Mouse (Mus musculus) hindbrain, postnatal 0 days (tissue): ENCODE measurements around the gene Cars2. TPM values are rescaled to one million over a fixed set of nuclear protein-coding genes. Genes with fewer than 3 reads are reported as not detected.

ENCODE experiments used
- ATAC-seq: fragments of 200-750 bp; cut with Nextera tagmentation; 2 replicates; pipeline ENCODE4 v1.8.0; 2017; ENCODE audit warnings: mild to moderate bottlenecking, moderate TSS enrichment, moderate library complexity
- DNase-seq: peaks from one replicate; pipeline ENCODE4 v3.0.0-alpha.2; 2015; ENCODE audit warnings: low spot score
- H3K27ac ChIP-seq: fragments of 300-500 bp; sonication (generic); 2 replicates; pipeline ENCODE4 v1.5.1; 2014; ENCODE audit warnings: mild to moderate bottlenecking
- H3K27me3 ChIP-seq: fragments of 300-500 bp; sonication (generic); 2 replicates; pipeline ENCODE4 v1.6.1; 2014; ENCODE audit warnings: low read length, mixed read lengths; ENCODE audit not compliant: insufficient read depth
- H3K36me3 ChIP-seq: fragments of 300-500 bp; sonication (generic); 2 replicates; pipeline ENCODE4 v1.6.1; 2014; ENCODE audit warnings: low read length, mixed read lengths; ENCODE audit not compliant: insufficient read depth
- H3K4me1 ChIP-seq: fragments of 300-500 bp; sonication (generic); 2 replicates; pipeline ENCODE4 v1.6.1; 2014; ENCODE audit warnings: antibody characterized with exemption, low read length, mixed read lengths; ENCODE audit not compliant: insufficient read depth
- H3K4me2 ChIP-seq: fragments of 300-500 bp; sonication (generic); 2 replicates; pipeline ENCODE4 v1.6.1; 2014; ENCODE audit warnings: low read depth, mild to moderate bottlenecking, low read length, moderate library complexity, mixed read lengths
- H3K4me3 ChIP-seq: fragments of 300-500 bp; sonication (generic); 2 replicates; pipeline ENCODE4 v1.5.1; 2014; ENCODE audit warnings: low read length
- H3K9ac ChIP-seq: fragments of 300-500 bp; sonication (generic); replicated peaks from 2 replicates; pipeline ENCODE4 v1.6.1; 2014; ENCODE audit warnings: mild to moderate bottlenecking, low read length, moderate library complexity, mixed read lengths
- H3K9me3 ChIP-seq: fragments of 300-500 bp; sonication (generic); 2 replicates; pipeline ENCODE4 v1.6.1; 2016; ENCODE audit warnings: low read length, mixed read lengths
- CTCF ChIP-seq: IDR thresholded peaks from 2 replicates; pipeline ENCODE4 v1.5.1; 2016; ENCODE audit warnings: antibody characterized with exemption, control low read depth, low read depth
- WGBS: fragments of 180-500 bp; shearing (Covaris S2); extraction: QIAGEN DNeasy Blood & Tissue Kit; methylation state at CpG from one replicate; pipeline ENCODE4 v1.1.7; 2014; 5-methylcytosine and 5-hydroxymethylcytosine counted together
- polyA plus RNA-seq: library from polyadenylated mRNA; unstranded; fragments of >200 nt; fragmentation: Nextera tagmentation; extraction: Ambion mirVana; gene quantifications from 2 replicates; pipeline ENCODE4 v1.2.1, GENCODE M21; 2015
- total RNA-seq: library from RNA; depleted of rRNA; stranded (reverse); fragments of >200 nt; gene quantifications from 2 replicates; pipeline ENCODE4 v1.2.3, GENCODE M21; 2014

The Cars2 gene
- total and polyA plus RNA-seq, 2 experiments from 2014 or later, result 19.3 to 42.6 TPM

- Histone ChIP-seq H3K27ac (no peak overlapping the region), H3K27me3 (no peaks in the 10 kb centered on the region), H3K9ac (no peak overlapping the region), H3K4me2 (no peak overlapping the region), H3K36me3 (peaks cover 15% of the 10 kb centered on the region; the same call in 1 of the 2 replicates), H3K4me1 (no peaks in the 10 kb centered on the region), H3K4me3 (no peak overlapping the region), H3K9me3 (no peaks in the 10 kb centered on the region)
- DNase-seq, result no peak
- ATAC-seq, result no peak
- 50% methylated on average over 4 of the region's 4 CpGs for WGBS
- no peak for TF ChIP-seq CTCF
Measured at GRCm38 (mm10) chr8:11530849-11531248, 19.7 kb downstream of the Cars2 start.

GRCm38 (mm10) chr8:11530155-11530770, 20.3 kb downstream of the Cars2 start:
- TF ChIP-seq CTCF, result no peak
- no peaks in the 10 kb centered on the region for H3K9me3 ChIP-seq
- H3K9ac ChIP-seq, result no peak overlapping the region
- ATAC-seq, result no peak
- H3K27ac ChIP-seq, result no peak overlapping the region
- H3K4me1 ChIP-seq, result no peaks in the 10 kb centered on the region
- peaks cover 15% of the 10 kb centered on the region; the same call in 1 of the 2 replicates for H3K36me3 ChIP-seq
- 68% methylated on average over 18 of the region's 18 CpGs for WGBS
- no peaks in the 10 kb centered on the region for H3K27me3 ChIP-seq
- DNase-seq, result no peak
- no peak overlapping the region for H3K4me3 ChIP-seq
- no peak overlapping the region for H3K4me2 ChIP-seq

- H3K4me2 ChIP-seq, result no peak overlapping the region
- H3K27ac ChIP-seq, result no peak overlapping the region
- no peak overlapping the region for H3K4me3 ChIP-seq
- WGBS, result 90% methylated on average over 3 of the region's 3 CpGs
- DNase-seq, result no peak
- TF ChIP-seq CTCF, result no peak
- H3K27me3 ChIP-seq, result no peaks in the 10 kb centered on the region
- no peaks in the 10 kb centered on the region for H3K9me3 ChIP-seq
- no peak overlapping the region for H3K9ac ChIP-seq
- no peak for ATAC-seq
- no peaks in the 10 kb centered on the region for H3K4me1 ChIP-seq
- peaks cover 5% of the 10 kb centered on the region for H3K36me3 ChIP-seq
Measured at GRCm38 (mm10) chr8:11523331-11523730, 27.3 kb downstream of the Cars2 start.

GRCm38 (mm10) chr8:11518676-11519075, 31.9 kb downstream of the Cars2 start:
- Histone ChIP-seq H3K4me1 (no peaks in the 10 kb centered on the region), H3K9ac (no peak overlapping the region), H3K4me2 (no peak overlapping the region), H3K9me3 (no peaks in the 10 kb centered on the region), H3K4me3 (no peak overlapping the region), H3K36me3 (peaks cover 33% of the 10 kb centered on the region), H3K27ac (no peak overlapping the region), H3K27me3 (no peaks in the 10 kb centered on the region)
- DNase-seq, result no peak
- no peak for TF ChIP-seq CTCF
- no peak for ATAC-seq
- 85% methylated on average over 11 of the region's 11 CpGs for WGBS

DNA sequence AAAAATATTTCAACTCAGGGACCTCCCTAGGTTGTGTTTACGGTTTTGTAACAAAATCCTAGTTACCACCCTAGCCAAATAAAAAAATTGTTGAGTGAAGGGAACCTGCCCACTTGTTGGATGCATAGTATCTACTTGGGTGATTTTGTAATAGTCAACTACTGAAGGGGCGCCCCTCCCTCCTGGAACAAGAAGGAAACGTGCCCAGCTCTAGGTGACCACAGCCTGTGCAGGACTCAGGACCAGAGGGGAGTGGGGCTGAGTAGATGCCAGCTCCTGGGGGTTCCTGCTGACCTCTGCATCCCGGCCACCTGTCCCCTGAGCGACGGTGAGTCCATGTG, 32.6 kb downstream of the Cars2 start:
- no peak for TF ChIP-seq CTCF
- WGBS, result 85% methylated on average over 6 of the region's 6 CpGs
- Histone ChIP-seq H3K4me3 (no peak overlapping the region), H3K36me3 (peaks cover 40% of the 10 kb centered on the region), H3K27me3 (no peaks in the 10 kb centered on the region), H3K27ac (no peak overlapping the region), H3K4me1 (no peaks in the 10 kb centered on the region), H3K9me3 (no peaks in the 10 kb centered on the region), H3K9ac (no peak overlapping the region), H3K4me2 (no peak overlapping the region)
- ATAC-seq (no peak), DNase-seq (no peak)

GRCm38 (mm10) chr8:11517366-11518055, 33.1 kb downstream of the Cars2 start:
- Histone ChIP-seq H3K4me1 (no peaks in the 10 kb centered on the region), H3K9me3 (no peaks in the 10 kb centered on the region), H3K27ac (no peak overlapping the region), H3K36me3 (peaks cover 45% of the 10 kb centered on the region), H3K4me2 (no peak overlapping the region), H3K9ac (no peak overlapping the region), H3K4me3 (no peak overlapping the region), H3K27me3 (no peaks in the 10 kb centered on the region)
- ATAC-seq (no peak), DNase-seq (no peak)
- WGBS, result 84% methylated on average over 16 of the region's 16 CpGs
- TF ChIP-seq CTCF, result no peak

DNA sequence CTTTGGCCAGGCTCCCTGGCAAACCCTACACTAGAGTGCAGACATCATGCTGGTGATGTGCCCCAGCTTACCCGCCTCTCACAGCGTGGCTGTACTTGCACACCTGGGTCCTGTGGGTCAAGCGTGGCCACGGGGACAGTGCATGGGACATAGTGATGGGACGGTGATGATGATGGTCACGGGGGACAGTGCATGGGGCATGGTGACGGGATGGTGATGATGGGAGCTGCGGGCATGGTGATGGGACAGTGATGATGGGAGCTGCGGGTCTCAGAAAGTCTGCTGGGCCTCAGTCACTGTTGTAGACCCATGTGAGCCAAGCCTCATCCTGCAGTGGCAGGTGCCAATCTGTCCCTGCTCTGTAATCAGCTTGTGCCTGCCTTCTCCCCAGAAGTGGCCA, 34.3 kb downstream of the Cars2 start:
- no peak for TF ChIP-seq CTCF

More for the DNA sequence above, 34.3 kb downstream of the Cars2 start:
- Histone ChIP-seq H3K27ac (no peak overlapping the region), H3K4me2 (no peak overlapping the region), H3K9ac (no peak overlapping the region), H3K9me3 (no peaks in the 10 kb centered on the region), H3K4me3 (no peak overlapping the region), H3K36me3 (peaks cover 55% of the 10 kb centered on the region), H3K4me1 (no peaks in the 10 kb centered on the region), H3K27me3 (no peaks in the 10 kb centered on the region)
- 91% methylated on average over 9 of the region's 9 CpGs for WGBS
- DNase-seq (no peak), ATAC-seq (0 out of 2 replicates have a peak, but pooled peaks have one; percentile 5)
